Mouse (Mus musculus) midbrain, embryonic 11.5 days (tissue): ENCODE results near the gene Nufip2. TPM values are rescaled to one million over a fixed set of nuclear protein-coding genes. Genes with fewer than 3 reads are reported as not detected.
"Not testable (repeated sequence)": the region's sequence is repeated elsewhere in the genome, so short reads cannot be mapped to it uniquely, and the experiment has no call there.

ENCODE experiments used
- ATAC-seq: fragments of 200-750 bp; cut with Nextera tagmentation; 2 replicates; pipeline ENCODE4 v1.8.0; 2017; ENCODE audit warnings: moderate TSS enrichment, moderate library complexity; ENCODE audit not compliant: low FRiP score
- DNase-seq: peaks from one replicate; pipeline ENCODE4 v3.0.0; 2015; ENCODE audit warnings: low spot score; ENCODE audit errors: missing footprints
- H3K27ac ChIP-seq: fragments of 300-500 bp; sonication (generic); 2 replicates; pipeline ENCODE4 v1.5.1; 2014; ENCODE audit warnings: low read depth, low read length
- H3K27me3 ChIP-seq: fragments of 300-500 bp; sonication (generic); 2 replicates; pipeline ENCODE4 v1.6.1; 2014; ENCODE audit warnings: mild to moderate bottlenecking, low read length, moderate library complexity, mixed read lengths; ENCODE audit not compliant: control insufficient read depth, insufficient read depth
- H3K36me3 ChIP-seq: fragments of 300-500 bp; sonication (generic); 2 replicates; pipeline ENCODE4 v1.6.1; 2014; ENCODE audit warnings: mild to moderate bottlenecking, low read length, moderate library complexity, mixed read lengths; ENCODE audit not compliant: control insufficient read depth, insufficient read depth
- H3K4me1 ChIP-seq: fragments of 300-500 bp; sonication (generic); 2 replicates; pipeline ENCODE4 v1.6.1; 2014; ENCODE audit warnings: low read length; ENCODE audit not compliant: control insufficient read depth, insufficient read depth
- H3K4me2 ChIP-seq: fragments of 300-500 bp; sonication (generic); 2 replicates; pipeline ENCODE4 v1.6.1; 2014; ENCODE audit warnings: mild to moderate bottlenecking, moderate library complexity
- H3K4me3 ChIP-seq: fragments of 300-500 bp; sonication (generic); 2 replicates; pipeline ENCODE4 v1.5.1; 2014; ENCODE audit warnings: low read depth, low read length
- H3K9ac ChIP-seq: fragments of 300-500 bp; sonication (generic); 2 replicates; pipeline ENCODE4 v1.6.1; 2014; ENCODE audit warnings: low read length
- H3K9me3 ChIP-seq: fragments of 300-500 bp; sonication (generic); 2 replicates; pipeline ENCODE4 v1.6.1; 2016; ENCODE audit warnings: low read length; ENCODE audit not compliant: control insufficient read depth
- WGBS: fragments of 180-500 bp; shearing (Covaris S2); extraction: QIAGEN DNeasy Blood & Tissue Kit; methylation state at CpG from one replicate; pipeline ENCODE4 v1.1.7; 2014; 5-methylcytosine and 5-hydroxymethylcytosine counted together
- polyA plus RNA-seq: library from polyadenylated mRNA; unstranded; fragments of >200 nt; fragmentation: Nextera tagmentation; extraction: Ambion mirVana; gene quantifications from 2 replicates; pipeline ENCODE4 v1.2.1, GENCODE M21; 2014

Nufip2 gene
- 4.8 TPM in 2 replicates for polyA plus RNA-seq

GRCm38 (mm10) chr11:77685383-77686265 lies at the start of gene Nufip2:
TSS of gene Nufip2 (plus strand) at chr11:77686155.
- peak within 1 kb of the TSS; percentile 62 for H3K4me2 ChIP-seq
- DNase-seq (peak; percentile 100), ATAC-seq (peak; percentile 97)
- no peaks in the 10 kb centered on the region for H3K9me3 ChIP-seq
- peaks cover 11% of the 10 kb centered on the region for H3K4me1 ChIP-seq
- no peaks in the 10 kb centered on the region for H3K36me3 ChIP-seq
- peak within 1 kb of the TSS; percentile 96 for H3K27ac ChIP-seq
- H3K9ac ChIP-seq: peak within 1 kb of the TSS; percentile 98
- no peaks in the 10 kb centered on the region for H3K27me3 ChIP-seq
- H3K4me3 ChIP-seq: peak within 1 kb of the TSS; percentile 99
- WGBS: under 1% methylated on average over 38 of the region's 38 CpGs

GRCm38 (mm10) chr11:77641390-77641789 lies 44.6 kb upstream of the Nufip2 start:
- ATAC-seq (no peak), DNase-seq (no peak)
- no peak overlapping the region for H3K4me3 ChIP-seq
- H3K4me1 ChIP-seq: no peaks in the 10 kb centered on the region
- H3K9me3 ChIP-seq: no peaks in the 10 kb centered on the region
- H3K27me3 ChIP-seq: no peaks in the 10 kb centered on the region
- H3K36me3 ChIP-seq: no peaks in the 10 kb centered on the region
- H3K9ac ChIP-seq: no peak overlapping the region
- no peak overlapping the region for H3K4me2 ChIP-seq
- H3K27ac ChIP-seq: no peak overlapping the region
- WGBS: 87% methylated on average over 9 of the region's 9 CpGs

DNA sequence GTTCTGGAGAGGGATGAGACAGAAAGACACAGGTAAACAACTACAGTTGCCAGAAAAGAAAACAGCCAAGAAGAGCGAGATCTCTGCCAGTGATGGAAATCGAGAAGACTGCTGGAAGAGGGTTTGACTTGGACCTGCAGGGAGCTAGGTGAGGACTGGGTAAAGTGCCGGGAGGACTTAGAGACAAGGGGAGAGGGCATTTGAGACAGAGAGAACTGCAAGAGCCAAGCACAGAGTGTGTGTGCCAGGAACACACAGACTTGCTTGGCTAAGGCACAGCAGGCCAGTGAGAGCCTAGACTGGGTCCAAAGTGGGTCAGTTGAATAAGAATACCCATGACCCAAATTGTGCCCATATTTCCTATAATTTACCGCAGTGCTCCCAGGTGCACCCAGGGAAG lies 40.5 kb upstream of the Nufip2 start:
- ATAC-seq: no peak
- H3K27ac ChIP-seq: no peak overlapping the region

DNA sequence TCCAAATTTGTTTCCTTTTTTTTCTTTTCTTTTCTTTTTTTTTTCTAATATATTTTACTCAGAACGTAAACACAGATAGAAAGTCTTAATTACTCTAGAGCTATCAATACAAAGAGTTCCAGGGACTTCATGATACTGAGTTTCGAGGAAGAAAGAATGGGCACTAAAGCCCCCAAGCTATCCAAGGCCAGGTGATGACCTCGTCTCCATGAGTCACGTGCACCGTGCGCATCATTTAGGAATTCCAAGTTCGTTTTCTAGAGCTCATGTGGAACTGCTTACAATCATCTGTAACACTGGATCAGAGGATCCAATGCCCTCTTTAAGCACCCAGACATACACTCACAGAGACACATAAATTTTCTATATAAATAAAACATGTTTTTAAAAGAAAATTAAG lies 37.1 kb upstream of the Nufip2 start:
- Histone ChIP-seq H3K9ac (no peak overlapping the region), H3K27ac (no peak overlapping the region), H3K4me1 (no peaks in the 10 kb centered on the region), H3K9me3 (no peaks in the 10 kb centered on the region), H3K4me2 (no peak overlapping the region), H3K4me3 (no peak overlapping the region), H3K36me3 (no peaks in the 10 kb centered on the region), H3K27me3 (no peaks in the 10 kb centered on the region)
- no peak for ATAC-seq
- WGBS: 83% methylated on average over 7 of the region's 7 CpGs
- no peak for DNase-seq

More for the DNA sequence above, 40.5 kb upstream of the Nufip2 start:
- Histone ChIP-seq H3K4me1 (no peaks in the 10 kb centered on the region), H3K36me3 (no peaks in the 10 kb centered on the region), H3K4me3 (no peak overlapping the region), H3K9ac (no peak overlapping the region), H3K9me3 (no peaks in the 10 kb centered on the region), H3K4me2 (no peak overlapping the region), H3K27me3 (no peaks in the 10 kb centered on the region)
- DNase-seq: no peak
- WGBS: 87% methylated on average over 4 of the region's 4 CpGs

DNA sequence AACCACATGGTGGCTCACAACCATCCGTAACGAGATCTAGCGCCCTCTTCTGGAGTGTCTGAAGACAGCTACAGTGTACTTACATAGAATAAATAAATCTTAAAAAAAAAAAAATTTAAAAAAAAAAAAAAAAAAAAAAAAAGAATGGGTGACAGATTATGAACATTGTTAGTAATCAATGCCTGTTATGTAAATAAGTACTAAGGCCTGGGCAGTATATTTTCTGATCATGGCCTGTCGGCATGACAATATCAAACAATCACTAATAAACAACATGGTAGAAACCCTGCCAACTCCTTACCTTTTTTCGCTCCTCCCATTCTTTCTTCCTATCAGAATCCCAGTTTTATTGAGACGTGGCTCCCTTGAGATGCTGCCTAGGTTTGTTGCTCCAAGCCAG lies 33.5 kb upstream of the Nufip2 start:
- Histone ChIP-seq H3K27me3 (no peaks in the 10 kb centered on the region), H3K4me1 (no peaks in the 10 kb centered on the region), H3K9ac (no peak overlapping the region), H3K4me2 (no peak overlapping the region), H3K27ac (no peak overlapping the region), H3K36me3 (no peaks in the 10 kb centered on the region), H3K4me3 (no peak overlapping the region), H3K9me3 (no peaks in the 10 kb centered on the region)
- ATAC-seq (no peak), DNase-seq (no peak)
- WGBS: 63% methylated on average over 6 of the region's 6 CpGs

GRCm38 (mm10) chr11:77653406-77654190 lies 32.4 kb upstream of the Nufip2 start:
- DNase-seq, H3K4me3 ChIP-seq, H3K4me2 ChIP-seq, H3K36me3 ChIP-seq, ATAC-seq, H3K27me3 ChIP-seq, H3K9ac ChIP-seq, H3K9me3 ChIP-seq, H3K27ac ChIP-seq, H3K4me1 ChIP-seq: not testable (repeated sequence)
- 91% methylated on average over 4 of the region's 4 CpGs for WGBS

DNA sequence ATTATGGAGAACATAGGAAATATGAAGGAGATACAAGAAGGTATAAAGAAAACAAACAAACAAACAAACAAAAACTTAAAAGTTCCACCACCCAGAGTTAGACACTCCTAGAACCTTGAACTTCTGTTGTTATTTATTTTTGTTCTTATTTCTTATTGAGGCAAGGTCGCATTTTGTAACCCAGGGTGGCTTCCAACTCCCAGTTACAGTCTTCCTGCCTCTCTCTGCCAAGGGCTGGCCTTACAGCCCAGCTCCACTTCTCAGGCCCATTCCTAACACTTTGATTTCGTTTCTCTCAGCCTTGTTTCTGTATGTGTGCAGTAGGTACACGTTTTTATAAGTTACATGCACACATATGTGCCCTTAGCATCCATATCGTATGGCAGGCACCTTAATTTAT lies 26.0 kb upstream of the Nufip2 start:
- Histone ChIP-seq H3K4me3 (no peak overlapping the region), H3K36me3 (no peaks in the 10 kb centered on the region), H3K27ac (no peak overlapping the region), H3K9ac (no peak overlapping the region), H3K9me3 (no peaks in the 10 kb centered on the region), H3K4me2 (no peak overlapping the region), H3K27me3 (no peaks in the 10 kb centered on the region), H3K4me1 (no peaks in the 10 kb centered on the region)
- no peak for ATAC-seq
- 66% methylated on average over 4 of the region's 4 CpGs for WGBS
- no peak for DNase-seq

GRCm38 (mm10) chr11:77663639-77664038 lies 22.3 kb upstream of the Nufip2 start:
- no peak for DNase-seq
- WGBS: 90% methylated on average over 6 of the region's 6 CpGs
- Histone ChIP-seq H3K36me3 (no peaks in the 10 kb centered on the region), H3K27me3 (no peaks in the 10 kb centered on the region), H3K27ac (no peak overlapping the region), H3K4me3 (no peak overlapping the region), H3K9ac (no peak overlapping the region), H3K9me3 (no peaks in the 10 kb centered on the region), H3K4me2 (no peak overlapping the region), H3K4me1 (no peaks in the 10 kb centered on the region)
- ATAC-seq: no peak

- Histone ChIP-seq H3K27me3 (no peaks in the 10 kb centered on the region), H3K9ac (no peak overlapping the region), H3K27ac (no peak overlapping the region), H3K4me1 (no peaks in the 10 kb centered on the region), H3K4me2 (no peak overlapping the region), H3K9me3 (no peaks in the 10 kb centered on the region), H3K4me3 (no peak overlapping the region), H3K36me3 (no peaks in the 10 kb centered on the region)
- ATAC-seq (no peak), DNase-seq (no peak)
- 91% methylated on average over 8 of the region's 8 CpGs for WGBS
Measured at GRCm38 (mm10) chr11:77664046-77664445, 21.9 kb upstream of the Nufip2 start.
